Comparison of ENCODE assay signal across 8 mouse cellular contexts in genomic region chr14:22019252-22019948, GRCm38 (mm10). TPM values are rescaled to one million over a fixed set of nuclear protein-coding genes. Genes with fewer than 3 reads are reported as not detected.
DNase-seq lines count a peak whose midpoint lies in the region; ATAC-seq and TF ChIP-seq lines count a peak whose summit lies in the region.

Lrmda (plus strand) TSS chr14:22019712.

- no peaks in the 10 kb centered on the region for H3K36me3 ChIP-seq in E14TG2a.4 (ENCODE audit: insufficient read depth, low read length)
- H3K36me3 ChIP-seq in hindbrain, embryonic 13.5 days = no peaks in the 10 kb centered on the region

- H3K9me3 ChIP-seq in E14TG2a.4 (ENCODE audit: low read length) = no peaks in the 10 kb centered on the region; the same call in 1 of the 2 replicates
- H3K9me3 ChIP-seq in hindbrain, embryonic 13.5 days = no peaks in the 10 kb centered on the region

- peak within 1 kb of the TSS; percentile 62 for H3K4me2 ChIP-seq in hindbrain, embryonic 13.5 days

- ATAC-seq in hindbrain, embryonic 13.5 days (ENCODE audit: low FRiP score) = peak; percentile 59; the same call in 1 of the 2 replicates

- H3K27me3 ChIP-seq in E14TG2a.4 (ENCODE audit: insufficient read depth, low read length) = peaks cover 60% of the 10 kb centered on the region
- H3K27me3 ChIP-seq in hindbrain, embryonic 13.5 days = peaks cover 58% of the 10 kb centered on the region

- no peak within 1 kb of the TSS for H3K27ac ChIP-seq in hindbrain, embryonic 13.5 days

- H3K9ac ChIP-seq in hindbrain, embryonic 13.5 days = peak within 1 kb of the TSS; percentile 63

- TF ChIP-seq CTCF in E14TG2a.4 (conservative IDR thresholded peaks at IDR 0.05; ENCODE audit: low read length) = no peak

- DNase-seq in cerebellum, adult 9-11 months = peak; percentile 6
- peak; percentile 70 for DNase-seq in gastrocnemius, adult 18-20 months (ENCODE audit: low spot score)
- DNase-seq in left cerebral cortex, adult 8-10 months (ENCODE audit: low spot score in 2 of 2) = peak; percentile 11 to 36
- DNase-seq in lung, postnatal 4 days = peak; percentile 86 to 90
- DNase-seq in retina, postnatal 1 day = peak; percentile 69
- peak; percentile 52 for DNase-seq in thymus, postnatal 4 days

- peaks cover 8% of the 10 kb centered on the region for H3K4me1 ChIP-seq in E14TG2a.4 (replicated peaks; ENCODE audit: low read depth, low read length)
- H3K4me1 ChIP-seq in hindbrain, embryonic 13.5 days (replicated peaks) = peaks cover 13% of the 10 kb centered on the region

- 3% methylated on average over 30 of the region's 33 CpGs for WGBS in hindbrain, embryonic 13.5 days

- peak within 1 kb of the TSS; percentile 72 for H3K4me3 ChIP-seq in E14TG2a.4 (replicated peaks; ENCODE audit: low read length)
- H3K4me3 ChIP-seq in hindbrain, embryonic 13.5 days = peak within 1 kb of the TSS; percentile 35

RNA-seq across cellular contexts. Expression of gene Lrmda, which starts in this region (rescaled TPM):
- total RNA-seq in gastrocnemius, adult 18-20 months (2021) = 1 to 10 TPM; 2.3 to 3.1 TPM
- 0.16 TPM in 1 of 2 replicates, not detected in the other for polyA plus RNA-seq in hindbrain, embryonic 13.5 days (2015; fragmentation: Nextera tagmentation; extraction: Ambion mirVana)
- total RNA-seq in left cerebral cortex, adult 8-10 months (2022) = 1 to 10 TPM; 1.2 to 2.4 (median 1.3) TPM

Comparison
In these comparisons a context has a peak if more than half of its experiments do, and no peak if none do; other contexts are left out.
1. Peak in ATAC-seq, H3K4me3 ChIP-seq, H3K9ac ChIP-seq and H3K4me2 ChIP-seq in hindbrain, embryonic 13.5 days; RNA of the gene not detected or under 1 TPM.
2. DNase-seq: peak in every context shown above with its lines; median percentile 88 in lung, postnatal 4 days; 70 in gastrocnemius, adult 18-20 months; 69 in retina, postnatal 1 day; 52 in thymus, postnatal 4 days; 24 in left cerebral cortex, adult 8-10 months; 6 in cerebellum, adult 9-11 months.